Mouse (Mus musculus): ENCODE data around the gene Cryba4.

DNA sequence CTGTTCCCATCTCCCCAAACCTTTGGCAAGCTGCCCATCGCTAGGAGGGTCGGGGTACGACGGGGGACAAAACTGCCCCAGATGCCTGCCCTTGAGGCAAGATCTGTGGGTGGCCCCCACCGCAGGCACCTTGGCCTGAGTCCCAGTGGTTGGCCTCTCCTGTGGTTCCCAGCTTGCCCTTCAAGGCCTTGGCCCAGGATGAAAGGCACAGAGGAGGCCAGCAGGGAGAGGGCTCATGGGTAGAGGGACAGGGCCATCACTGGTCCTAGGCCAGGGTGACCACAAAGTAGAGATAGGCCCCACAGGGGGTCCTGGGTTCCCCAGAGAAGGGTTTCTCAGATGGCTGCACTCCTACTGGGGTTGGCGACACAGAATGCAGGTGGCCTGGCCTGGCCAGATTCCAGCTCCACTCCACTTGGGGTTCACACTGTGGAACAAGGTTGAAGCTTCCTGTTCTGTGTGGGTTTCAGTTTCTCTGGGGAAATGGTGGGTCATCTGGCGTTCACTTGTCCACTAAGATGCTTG lies 2.0 kb upstream of the Cryba4 start:
- TF ChIP-seq CTCF (IDR thresholded peaks at IDR 0.05; ENCODE audit: low read depth) (no peak), EP300 (IDR thresholded peaks at IDR 0.05; ENCODE audit: low read depth) (0 out of 2 replicates have a peak, but pooled peaks have one; percentile 31)

All from heart, postnatal 0 days (tissue).